Mouse (Mus musculus) liver, embryonic 11.5 days (tissue): Measurements from ENCODE around the gene Gm3512. TPM values are rescaled to one million over a fixed set of nuclear protein-coding genes. Genes with fewer than 3 reads are reported as not detected.
A peak's percentile ranks its signal among the peaks of the same experiment; 100 is the strongest.
"Not testable (repeated sequence)": the region's sequence is repeated elsewhere in the genome, so short reads cannot be mapped to it uniquely, and the experiment has no call there.

Source experiments
- ATAC-seq: fragments of 200-750 bp; cut with Nextera tagmentation; replicated peaks from 2 replicates; pipeline ENCODE4 v1.8.0; 2017; ENCODE audit warnings: moderate number of reproducible peaks, mild to moderate bottlenecking, moderate TSS enrichment, moderate library complexity; ENCODE audit not compliant: low FRiP score
- DNase-seq: peaks from one replicate; pipeline ENCODE4 v3.0.0-alpha.2; 2017; ENCODE audit warnings: low spot score
- H3K27ac ChIP-seq: fragments of 300-500 bp; sonication (generic); 2 replicates; pipeline ENCODE4 v1.5.1; 2014; ENCODE audit warnings: mild to moderate bottlenecking, low read depth, low read length, control low read depth
- H3K27me3 ChIP-seq: fragments of 300-500 bp; sonication (generic); replicated peaks from 2 replicates; pipeline ENCODE4 v1.6.1; 2014; ENCODE audit warnings: low read length, mixed read lengths; ENCODE audit not compliant: control insufficient read depth, insufficient read depth
- H3K36me3 ChIP-seq: fragments of 300-500 bp; sonication (generic); 2 replicates; pipeline ENCODE4 v1.6.1; 2014; ENCODE audit warnings: mild to moderate bottlenecking, low read length, moderate library complexity, mixed read lengths; ENCODE audit not compliant: control insufficient read depth, insufficient read depth
- H3K4me1 ChIP-seq: fragments of 300-500 bp; sonication (generic); replicated peaks from 2 replicates; pipeline ENCODE4 v1.6.1; 2014; ENCODE audit warnings: low read length, mixed read lengths; ENCODE audit not compliant: control insufficient read depth, insufficient read depth
- H3K4me2 ChIP-seq: fragments of 300-500 bp; sonication (generic); 2 replicates; pipeline ENCODE4 v1.6.1; 2014; ENCODE audit warnings: mild to moderate bottlenecking, control low read depth, moderate library complexity
- H3K4me3 ChIP-seq: fragments of 300-500 bp; sonication (generic); 2 replicates; pipeline ENCODE4 v1.5.1; 2014; ENCODE audit warnings: low read depth, low read length, control low read depth
- H3K9ac ChIP-seq: fragments of 300-500 bp; sonication (generic); 2 replicates; pipeline ENCODE4 v1.6.1; 2014; ENCODE audit warnings: low read depth, low read length, control low read depth
- H3K9me3 ChIP-seq: fragments of 300-500 bp; sonication (generic); 2 replicates; pipeline ENCODE4 v1.6.1; 2016; ENCODE audit warnings: low read length, inconsistent platforms, mixed read lengths; ENCODE audit not compliant: control insufficient read depth
- WGBS: fragments of 180-500 bp; shearing (Covaris S2); extraction: QIAGEN DNeasy Blood & Tissue Kit; methylation state at CpG from one replicate; pipeline ENCODE4 v1.1.7; 2014; 5-methylcytosine and 5-hydroxymethylcytosine counted together
- polyA plus RNA-seq: library from polyadenylated mRNA; unstranded; fragments of >200 nt; fragmentation: Nextera tagmentation; extraction: Ambion mirVana; gene quantifications from 2 replicates; pipeline ENCODE4 v1.2.1, GENCODE M21; 2014

Gene Gm3512
- polyA plus RNA-seq = 1.1 and 1.2 TPM in 2 replicates

DNA sequence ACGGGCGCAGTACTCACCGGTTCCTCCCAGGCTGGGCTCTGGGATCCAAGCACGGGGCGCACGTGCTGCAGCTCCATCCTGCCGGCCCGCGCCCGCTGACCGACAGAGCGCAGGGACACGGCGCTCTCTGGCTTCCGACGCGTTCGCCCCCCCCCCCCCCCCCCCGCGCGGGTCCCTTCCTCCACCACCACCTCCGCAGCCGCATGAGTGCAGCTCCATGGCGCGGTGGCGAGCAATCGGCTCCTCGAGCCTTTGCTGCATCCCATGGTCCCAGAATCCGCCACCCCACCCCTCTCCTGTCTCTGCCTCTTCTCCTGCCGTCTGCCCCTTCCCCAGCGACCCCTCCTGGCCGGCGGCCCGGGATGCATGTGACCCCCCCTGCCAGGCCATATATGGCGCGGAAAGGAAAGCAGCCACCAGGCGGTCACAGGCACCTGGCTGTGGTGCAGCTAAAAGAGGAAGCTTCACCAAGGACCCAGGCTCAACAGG lies at the start of gene Gm3512:
Gm3512 (minus strand) TSS at position 51 of the 489 bp plus-strand sequence.
- H3K4me1 ChIP-seq, H3K27me3 ChIP-seq, H3K36me3 ChIP-seq, H3K9me3 ChIP-seq, H3K27ac ChIP-seq, ATAC-seq, H3K4me3 ChIP-seq, H3K4me2 ChIP-seq, H3K9ac ChIP-seq, DNase-seq: not testable (repeated sequence)
- WGBS = no CpG with 5 or more reads among the region's 37 CpGs

DNA sequence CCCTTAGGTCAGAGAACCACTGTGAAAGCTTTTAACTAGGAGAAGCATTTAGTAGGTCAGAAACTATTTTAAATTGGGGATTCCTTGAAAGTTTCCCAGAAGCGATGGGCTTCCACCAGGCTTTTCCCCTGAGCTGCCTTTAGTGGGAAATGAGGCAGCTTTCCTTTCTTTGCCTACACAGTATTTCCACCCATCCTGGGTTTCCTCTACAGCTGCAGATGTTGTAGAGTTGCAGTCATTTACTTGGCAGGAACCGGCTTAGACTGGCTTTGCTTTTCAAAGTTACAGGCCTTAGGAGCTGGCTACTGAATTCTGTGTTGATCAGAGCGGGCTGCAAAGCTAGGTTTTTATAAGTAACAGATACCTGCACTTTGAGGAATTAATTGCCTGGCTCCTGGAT lies 25.7 kb upstream of the Gm3512 start:
- H3K4me2 ChIP-seq, H3K4me3 ChIP-seq, H3K27ac ChIP-seq, DNase-seq, ATAC-seq, H3K36me3 ChIP-seq, H3K9me3 ChIP-seq, H3K9ac ChIP-seq, H3K4me1 ChIP-seq, H3K27me3 ChIP-seq: not testable (repeated sequence)
- WGBS = 100% methylated on average over 1 of the region's 3 CpGs

GRCm38 (mm10) chr14:7194440-7194839 lies 20.1 kb upstream of the Gm3512 start, which contains the start of gene Gm16434:
TSS of gene Gm16434 (minus strand) at chr14:7194540.
- not testable (repeated sequence) for H3K9me3 ChIP-seq, H3K4me2 ChIP-seq, H3K4me1 ChIP-seq, DNase-seq, H3K27ac ChIP-seq, H3K4me3 ChIP-seq, H3K27me3 ChIP-seq, H3K9ac ChIP-seq, ATAC-seq, H3K36me3 ChIP-seq
- WGBS = no CpG with 5 or more reads among the region's 2 CpGs

GRCm38 (mm10) chr14:7125312-7125711 lies 49.0 kb downstream of the Gm3512 start, which contains the start of gene Gm6676:
TSS of gene Gm6676 (minus strand) at chr14:7125412.
- H3K36me3 ChIP-seq, H3K4me2 ChIP-seq, H3K4me1 ChIP-seq, DNase-seq, H3K9me3 ChIP-seq, H3K4me3 ChIP-seq, H3K9ac ChIP-seq, ATAC-seq, H3K27ac ChIP-seq, H3K27me3 ChIP-seq: not testable (repeated sequence)
- WGBS = no CpG with 5 or more reads among the region's 2 CpGs

DNA sequence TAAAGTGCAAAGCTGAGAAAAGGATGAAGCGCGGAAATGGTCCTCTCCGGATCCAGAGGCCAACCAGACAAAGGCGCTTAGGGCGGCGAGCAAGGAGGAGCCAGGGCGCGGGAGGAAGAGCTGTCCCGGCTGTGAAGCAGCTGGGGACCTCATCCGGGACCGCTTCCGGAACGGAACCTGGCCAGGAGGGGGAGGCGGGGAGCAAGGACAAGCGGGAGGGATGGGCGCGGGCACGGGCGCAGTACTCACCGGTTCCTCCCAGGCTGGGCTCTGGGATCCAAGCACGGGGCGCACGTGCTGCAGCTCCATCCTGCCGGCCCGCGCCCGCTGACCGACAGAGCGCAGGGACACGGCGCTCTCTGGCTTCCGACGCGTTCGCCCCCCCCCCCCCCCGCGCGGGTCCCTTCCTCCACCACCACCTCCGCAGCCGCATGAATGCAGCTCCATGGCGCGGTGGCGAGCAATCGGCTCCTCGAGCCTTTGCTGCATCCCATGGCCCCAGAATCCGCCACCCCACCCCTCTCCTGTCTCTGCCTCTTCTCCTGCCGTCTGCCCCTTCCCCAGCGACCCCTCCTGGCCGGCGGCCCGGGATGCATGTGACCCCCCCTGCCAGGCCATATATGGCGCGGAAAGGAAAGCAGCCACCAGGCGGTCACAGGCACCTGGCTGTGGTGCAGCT lies 69.1 kb downstream of the Gm3512 start:
- H3K27ac ChIP-seq, H3K27me3 ChIP-seq, H3K4me1 ChIP-seq, ATAC-seq, H3K9ac ChIP-seq, H3K9me3 ChIP-seq, H3K36me3 ChIP-seq: not testable (repeated sequence)
- 0% methylated on average over 9 of the region's 54 CpGs for WGBS
- DNase-seq = peak; percentile 36
- peak overlapping the region; percentile 46 for H3K4me2 ChIP-seq
- peak overlapping the region; percentile 39 for H3K4me3 ChIP-seq

Other genes with a start within 250 kb of the Gm3512 start
- gene Gm6356, start 200.7 kb downstream of the Gm3512 start, polyA plus RNA-seq = not detected in 2 replicates
- gene Gm10406, start 147.1 kb downstream of the Gm3512 start, polyA plus RNA-seq = 0.13 and 0.14 TPM in 2 replicates
- not detected in 2 replicates for gene Gm3685, start 129.6 kb downstream of the Gm3512 start, polyA plus RNA-seq
- gene Gm3696, start 73.9 kb downstream of the Gm3512 start, polyA plus RNA-seq = 0.32 TPM in 1 of 2 replicates, not detected in the other
- not detected in 2 replicates for gene Gm6676, start 49.1 kb downstream of the Gm3512 start, polyA plus RNA-seq
- gene Gm16434, start 20.0 kb upstream of the Gm3512 start, polyA plus RNA-seq = not detected in 2 replicates
- gene Gm3727, start 90.2 kb upstream of the Gm3512 start, polyA plus RNA-seq = not detected in 2 replicates
- gene Gm3739, start 140.5 kb upstream of the Gm3512 start, polyA plus RNA-seq = 0.11 and 0.21 TPM in 2 replicates
- gene Gm5797, start 157.9 kb upstream of the Gm3512 start, polyA plus RNA-seq = not detected in 2 replicates
- not detected in 2 replicates for gene Gm8374, start 190.6 kb upstream of the Gm3512 start, polyA plus RNA-seq